Mouse (Mus musculus) WW6 (cell line): ENCODE results near the gene 1700067K01Rik.

Source experiments
- DNase-seq: peaks from one replicate; pipeline ENCODE4 v3.0.0-alpha.2; 2013; ENCODE audit warnings: low read depth, low spot score

Gene 1700067K01Rik

DNA sequence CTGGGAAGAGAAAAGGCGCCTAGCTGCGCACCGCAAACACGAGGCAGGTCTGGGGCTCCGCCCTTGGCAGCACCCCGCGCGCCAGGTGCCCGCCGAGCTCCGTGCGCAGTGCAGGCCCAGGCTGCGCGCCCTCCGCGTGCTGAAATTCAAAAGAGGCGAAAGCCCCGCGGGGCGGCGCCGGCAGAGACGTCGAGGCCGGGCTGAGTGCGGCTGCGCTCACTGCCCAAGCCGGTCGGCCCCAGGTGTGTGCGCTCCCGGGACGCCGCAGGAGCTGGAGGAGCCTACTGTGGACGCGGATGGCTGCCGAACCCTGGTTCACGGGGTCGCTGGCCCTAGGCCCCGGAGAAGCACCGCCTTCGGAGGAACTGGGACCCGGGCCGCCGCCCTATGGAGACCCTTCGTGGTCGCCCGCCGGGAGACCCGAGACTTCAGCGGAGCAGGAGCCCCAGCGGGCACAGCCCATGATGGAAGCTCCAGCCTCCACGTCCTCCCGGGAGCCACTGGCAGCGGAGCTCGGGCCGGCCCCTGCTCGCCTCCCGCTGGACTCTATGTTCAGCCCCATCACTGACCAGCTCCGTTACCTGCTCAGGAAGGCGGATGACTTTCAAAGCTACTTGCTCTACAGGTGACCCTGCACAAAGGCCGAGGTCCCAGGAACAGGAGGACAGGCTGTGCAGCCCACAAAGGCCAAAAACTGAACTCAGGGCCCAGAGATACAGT, at the start of gene 1700067K01Rik:
TSS of gene 1700067K01Rik (plus strand) at position 222 of the 720 bp plus-strand sequence.
- DNase-seq, result peak; percentile 55

DNA sequence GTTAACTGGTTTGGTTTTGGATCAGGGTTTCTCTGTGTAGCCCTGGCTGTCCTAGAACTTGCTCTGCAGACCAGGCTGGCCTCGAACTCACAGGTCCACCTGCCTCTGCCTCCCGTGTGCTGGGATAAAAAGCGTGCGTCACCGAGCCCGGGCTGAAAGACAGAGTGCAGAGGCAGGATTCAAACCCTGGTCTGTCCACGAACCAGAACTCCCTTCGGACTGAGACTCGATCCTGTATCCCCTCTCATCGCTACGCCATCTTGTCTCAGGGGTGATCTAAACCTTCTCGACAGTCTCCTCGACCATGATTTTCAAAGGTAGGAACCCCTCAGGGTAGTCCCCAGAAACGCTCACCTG, 46.6 kb upstream of the 1700067K01Rik start:
- DNase-seq, result no peak

DNA sequence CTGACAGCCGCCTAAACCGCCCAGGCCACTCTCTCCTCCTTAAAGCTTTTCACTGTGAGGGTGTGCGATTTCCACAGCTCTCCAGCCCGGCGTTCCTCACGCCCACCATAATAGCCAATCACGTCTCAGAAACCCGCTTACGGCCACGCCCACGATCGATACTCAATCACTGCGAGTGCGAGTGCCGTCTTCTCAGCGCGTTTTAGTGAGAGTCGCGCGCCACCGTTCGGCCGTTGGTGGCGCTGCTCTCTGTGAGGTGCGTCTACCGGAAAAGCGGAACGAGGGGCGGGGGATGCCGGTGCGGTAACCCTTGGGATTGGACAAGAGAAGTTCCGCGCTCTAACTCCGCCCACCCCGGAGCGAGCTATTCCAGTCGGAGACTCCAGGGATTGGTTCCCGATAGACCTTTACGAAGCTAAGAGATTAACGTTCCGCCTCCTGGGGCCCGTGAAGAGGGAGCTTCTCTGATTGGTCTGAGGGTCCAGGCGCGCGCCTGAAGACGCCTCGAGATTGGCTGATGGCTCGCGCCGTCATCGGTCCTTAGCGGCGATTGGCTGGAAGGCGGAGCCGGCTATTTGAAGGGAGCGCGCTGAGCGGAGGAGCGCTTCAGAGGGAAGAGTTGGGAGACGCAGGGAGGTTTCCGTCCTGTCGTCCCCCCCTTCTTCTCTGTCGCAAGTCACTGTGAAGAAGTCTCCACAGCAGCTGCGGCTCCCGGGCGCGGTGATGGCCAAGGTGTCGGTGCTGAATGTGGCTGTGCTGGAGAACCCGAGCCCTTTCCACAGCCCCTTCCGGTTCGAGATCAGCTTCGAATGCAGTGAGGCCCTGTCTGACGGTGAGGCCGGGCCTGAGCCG, 46.0 kb upstream of the 1700067K01Rik start, which contains the start of the genes Gm10644 and Asf1b:
TSS of gene Gm10644 (minus strand) at position 100 of the 852 bp plus-strand sequence.
TSS of gene Asf1b (plus strand) at position 402 of the 852 bp plus-strand sequence.
- DNase-seq, result peak; percentile 100

- no peak for DNase-seq
These were observed 45.4 kb upstream of the 1700067K01Rik start for GRCm38 (mm10) chr8:83955958-83956218.

DNA sequence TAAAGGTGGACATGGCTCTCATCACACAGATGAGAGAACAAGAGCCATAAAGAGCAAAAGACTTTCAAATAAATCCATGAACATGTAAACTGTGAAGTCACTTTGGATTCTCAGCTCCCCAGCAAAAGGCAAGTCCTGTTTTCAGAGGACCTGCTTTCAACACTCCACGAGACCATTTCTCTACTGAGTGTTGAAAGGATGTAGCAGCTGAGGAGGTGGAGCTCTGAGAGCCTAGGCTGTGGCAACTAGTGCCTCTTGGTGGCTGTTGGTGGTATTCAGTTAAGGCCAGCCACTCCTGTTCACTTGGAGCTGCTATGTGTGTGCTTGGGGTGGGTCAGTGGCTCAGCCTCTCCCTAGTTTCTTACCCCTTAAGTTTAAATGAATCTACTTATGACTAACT, 44.5 kb upstream of the 1700067K01Rik start:
- no peak for DNase-seq

GRCm38 (mm10) chr8:83964015-83964765, 37.1 kb upstream of the 1700067K01Rik start:
- no peak for DNase-seq

DNA sequence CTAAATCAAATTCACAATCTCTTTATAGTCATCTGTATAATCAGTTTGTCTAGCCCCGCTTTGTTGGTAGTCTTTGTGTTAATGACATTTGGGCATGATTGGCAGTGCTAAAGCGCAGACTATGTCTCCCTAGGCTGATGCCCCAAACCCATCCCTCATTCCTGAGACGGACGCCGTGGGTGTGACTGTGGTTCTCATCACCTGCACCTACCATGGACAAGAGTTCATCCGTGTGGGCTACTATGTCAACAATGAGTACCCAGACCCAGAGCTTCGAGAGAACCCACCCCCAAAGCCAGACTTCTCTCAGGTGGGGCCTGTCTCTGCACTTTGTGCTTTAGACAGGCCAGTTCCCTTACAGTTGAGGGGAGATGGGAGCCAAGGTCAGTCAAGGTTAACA, 33.6 kb upstream of the 1700067K01Rik start:
- DNase-seq, result no peak

DNA sequence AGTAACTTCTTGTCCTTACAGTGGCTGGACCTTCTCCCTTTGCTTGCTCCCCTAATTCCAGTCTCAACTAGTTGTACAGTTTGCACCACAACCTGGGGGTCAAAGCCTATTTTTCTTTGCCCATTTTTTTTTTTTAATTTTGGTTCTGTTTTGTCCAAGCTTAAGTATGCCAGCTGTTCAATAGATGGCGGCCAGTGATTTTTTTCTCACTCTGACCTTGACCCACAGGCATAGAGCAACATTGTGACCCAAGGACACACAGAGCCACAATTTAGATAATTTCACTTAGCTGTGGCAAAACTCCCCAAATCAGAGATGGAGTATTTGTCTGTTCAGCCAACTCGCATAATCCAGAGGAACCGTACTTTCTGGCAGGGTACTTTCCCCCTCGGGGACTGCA, 30.2 kb upstream of the 1700067K01Rik start:
- no peak for DNase-seq

DNA sequence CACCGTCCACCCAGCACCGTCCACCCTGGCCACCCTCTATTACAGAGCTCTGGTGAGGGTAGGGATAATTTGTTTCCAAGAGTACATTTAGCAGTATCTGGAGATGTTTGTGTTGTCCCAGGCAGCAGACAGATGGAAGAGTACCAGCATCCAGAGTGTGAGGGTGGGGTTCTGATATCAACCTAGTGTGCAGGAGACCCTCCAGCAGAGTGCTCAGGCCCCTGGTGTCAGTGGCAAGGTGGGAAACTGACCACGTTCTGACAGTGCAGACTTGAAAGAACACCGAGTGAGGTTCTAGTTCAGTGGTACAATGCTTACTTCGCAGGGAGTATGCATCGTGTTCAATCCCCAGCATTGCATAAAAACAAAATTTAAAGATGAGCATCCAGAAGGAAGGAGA, 29.6 kb upstream of the 1700067K01Rik start:
- DNase-seq, result no peak

- DNase-seq, result peak; percentile 99
These were observed 28.9 kb upstream of the 1700067K01Rik start, which contains the start of gene Prkaca for GRCm38 (mm10) chr8:83972150-83973120. Prkaca (plus strand) TSS chr8:83972993.

- no peak for DNase-seq
These were observed 27.9 kb upstream of the 1700067K01Rik start for GRCm38 (mm10) chr8:83973161-83974031.

GRCm38 (mm10) chr8:83974521-83974920, 26.8 kb upstream of the 1700067K01Rik start:
- DNase-seq, result no peak

GRCm38 (mm10) chr8:83976101-83976630, 25.1 kb upstream of the 1700067K01Rik start:
- DNase-seq, result no peak

GRCm38 (mm10) chr8:83976779-83977350, 24.4 kb upstream of the 1700067K01Rik start:
- DNase-seq, result no peak

DNA sequence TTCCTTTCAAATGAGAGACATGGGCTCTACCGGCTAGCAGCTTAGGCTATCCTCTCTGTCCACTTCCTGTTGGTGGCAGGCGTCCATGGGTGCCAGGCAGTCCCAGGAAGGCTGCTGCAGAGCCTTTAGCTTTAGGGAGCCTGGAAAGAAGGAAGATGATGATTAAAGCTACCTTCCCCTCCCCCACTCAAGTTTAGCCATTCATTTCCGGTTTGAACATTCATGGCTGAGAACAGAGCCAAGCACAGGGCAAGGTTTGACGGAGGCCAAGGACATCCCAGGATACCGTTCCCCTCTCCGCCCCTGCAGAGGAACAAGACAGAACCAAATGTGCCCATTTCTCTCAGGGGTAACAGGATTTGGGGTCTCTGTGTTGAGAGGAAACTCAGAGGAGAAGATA, 23.7 kb upstream of the 1700067K01Rik start:
- DNase-seq, result no peak

DNA sequence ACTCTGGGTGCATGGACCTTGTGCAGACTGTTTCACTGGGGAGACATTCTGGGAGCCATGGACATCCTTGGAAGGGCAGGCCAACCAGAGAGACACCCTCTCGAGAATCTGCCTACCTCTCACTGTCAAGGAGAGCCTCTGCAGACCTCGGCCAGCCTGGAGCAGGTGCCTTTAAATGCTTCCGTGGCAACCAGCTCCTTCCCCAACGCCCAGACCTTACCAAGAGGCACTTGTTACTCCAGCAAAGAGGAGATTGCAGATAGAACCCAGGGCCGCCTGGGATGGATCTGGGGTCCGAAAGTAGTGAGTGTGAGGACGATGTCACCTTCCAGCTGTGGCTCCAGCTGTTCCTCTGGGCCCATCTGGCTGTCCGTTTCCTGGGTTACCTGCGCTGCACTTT, 23.1 kb upstream of the 1700067K01Rik start:
- no peak for DNase-seq

DNA sequence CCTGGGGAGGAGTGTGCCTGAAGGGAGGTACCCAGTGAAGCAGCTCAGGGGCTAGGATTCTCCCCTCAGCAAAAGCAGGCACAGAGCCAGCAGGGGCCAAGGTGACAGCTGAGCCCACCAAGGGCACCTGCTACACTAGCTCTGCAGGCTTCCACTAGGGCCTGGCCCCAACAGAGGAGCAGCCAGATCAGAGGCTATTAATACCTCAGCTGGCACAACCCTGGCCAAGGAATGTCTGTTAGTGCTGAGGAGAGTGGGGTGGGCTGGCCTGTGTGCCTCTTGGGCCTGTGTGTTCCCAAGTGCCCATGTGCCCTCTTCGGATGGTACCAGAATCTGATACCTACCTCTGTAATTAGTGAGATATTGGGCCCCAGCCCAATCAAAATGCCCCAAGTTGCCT, 21.1 kb upstream of the 1700067K01Rik start:
- DNase-seq, result no peak

GRCm38 (mm10) chr8:83980845-83981244, 20.5 kb upstream of the 1700067K01Rik start:
- DNase-seq, result no peak

GRCm38 (mm10) chr8:83981533-83981932, 19.8 kb upstream of the 1700067K01Rik start:
- no peak for DNase-seq
